Mouse (Mus musculus) retina, postnatal 7 days (tissue): ENCODE measurements around the gene Kif5a.

ENCODE experiments used
- DNase-seq: peaks from one replicate; pipeline ENCODE4 v3.0.0-alpha.2; 2012; ENCODE audit warnings: low read depth, low spot score

Kif5a gene

GRCm38 (mm10) chr10:127217177-127217576 is 46.0 kb downstream of the Kif5a start:
- DNase-seq: no peak

GRCm38 (mm10) chr10:127216456-127216855 is 46.7 kb downstream of the Kif5a start:
- DNase-seq: no peak

GRCm38 (mm10) chr10:127214422-127214803 is 48.7 kb downstream of the Kif5a start:
- DNase-seq: no peak

DNA sequence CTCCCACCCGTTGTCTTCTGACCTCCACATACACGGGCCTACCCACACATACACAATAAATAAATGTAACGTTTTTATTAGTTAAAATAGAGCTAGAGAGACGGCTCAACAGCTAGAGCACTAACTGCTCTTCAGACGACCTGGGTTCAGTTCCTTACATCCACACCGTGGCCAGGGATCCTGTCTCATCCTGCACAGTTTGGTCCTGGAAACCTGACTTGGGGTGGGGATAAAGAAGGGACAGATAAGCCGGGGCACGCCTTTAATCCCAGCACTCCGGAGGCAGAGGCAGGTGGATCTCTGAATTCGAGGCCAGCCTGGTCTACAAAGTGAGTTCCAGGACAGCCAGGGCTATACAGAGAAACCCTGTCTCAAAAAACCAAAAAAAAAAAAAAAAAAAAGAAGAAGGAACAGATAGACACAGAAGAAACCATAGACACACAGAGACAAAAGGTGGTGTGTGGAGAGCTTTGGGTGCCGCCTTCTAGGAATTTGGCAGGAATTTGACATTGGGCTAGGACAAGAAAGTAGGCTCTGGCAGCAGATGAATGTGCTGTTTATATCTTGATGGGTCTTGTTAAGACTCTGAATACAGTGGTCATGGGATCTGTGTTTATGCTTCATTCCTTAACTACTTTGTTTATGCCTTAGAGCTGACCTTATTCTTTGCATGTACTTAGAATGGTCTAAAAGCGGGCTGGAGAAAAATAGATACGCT is 49.3 kb downstream of the Kif5a start:
- DNase-seq: no peak

GRCm38 (mm10) chr10:127213272-127213671 is 49.9 kb downstream of the Kif5a start:
- no peak for DNase-seq

- peak; percentile 74 for DNase-seq
Measured at GRCm38 (mm10) chr10:127211414-127211854, 51.7 kb downstream of the Kif5a start, which contains the start of gene Pip4k2c. Gene Pip4k2c (minus strand): TSS chr10:127211585.

DNA sequence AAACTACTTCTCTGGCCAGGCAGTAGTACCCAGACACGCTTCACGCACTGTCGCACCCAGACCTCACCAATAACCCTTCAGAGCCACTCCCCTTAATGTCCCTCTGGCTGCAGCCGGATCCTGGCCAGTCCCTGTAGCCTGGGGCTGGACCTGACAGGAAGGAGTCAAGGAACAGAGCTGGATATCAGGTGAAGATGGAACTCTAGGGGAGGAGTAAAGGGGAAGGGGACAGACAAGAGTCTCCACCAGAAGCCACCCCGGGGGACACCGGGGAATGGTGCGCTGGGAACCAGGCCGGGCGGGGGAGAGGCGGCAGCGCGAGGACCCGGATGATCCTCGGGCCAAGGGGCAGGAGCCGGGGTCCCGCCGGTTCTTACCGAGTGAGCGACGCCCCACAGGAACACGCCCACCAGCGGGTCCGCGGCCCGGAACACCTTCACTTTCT is 52.2 kb downstream of the Kif5a start:
- DNase-seq: no peak

DNA sequence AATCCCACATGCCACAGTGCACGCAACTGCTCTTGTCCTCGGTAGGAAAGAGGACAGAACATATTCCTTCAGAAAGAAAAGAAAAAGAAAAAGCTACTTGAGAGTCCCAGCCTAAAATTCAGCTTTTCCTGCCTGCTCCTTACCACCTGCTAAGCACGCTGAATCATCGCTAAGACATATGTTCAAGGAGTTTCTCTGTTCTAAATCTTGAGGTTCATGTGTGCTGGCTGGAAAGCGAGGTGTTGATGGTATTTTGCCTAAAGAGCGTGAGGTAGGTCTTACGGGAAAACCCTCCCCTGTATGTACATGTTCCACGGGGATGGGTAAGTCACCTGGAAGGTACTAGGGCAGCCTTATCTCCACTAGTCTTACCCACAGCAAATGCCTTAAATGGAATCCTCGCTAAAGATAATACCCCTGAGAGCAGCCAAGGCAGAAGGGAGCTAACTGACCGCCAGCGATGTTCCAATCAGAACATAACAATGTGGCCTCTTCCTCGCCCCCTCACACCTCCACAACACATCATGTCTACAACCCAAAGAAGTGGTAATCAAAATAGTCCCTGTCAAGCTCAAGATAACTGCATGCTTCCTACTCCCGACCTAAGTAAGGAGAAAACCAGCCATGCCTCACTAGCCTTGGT is 53.1 kb downstream of the Kif5a start:
- no peak for DNase-seq

GRCm38 (mm10) chr10:127208921-127209320 is 54.2 kb downstream of the Kif5a start:
- DNase-seq: no peak

DNA sequence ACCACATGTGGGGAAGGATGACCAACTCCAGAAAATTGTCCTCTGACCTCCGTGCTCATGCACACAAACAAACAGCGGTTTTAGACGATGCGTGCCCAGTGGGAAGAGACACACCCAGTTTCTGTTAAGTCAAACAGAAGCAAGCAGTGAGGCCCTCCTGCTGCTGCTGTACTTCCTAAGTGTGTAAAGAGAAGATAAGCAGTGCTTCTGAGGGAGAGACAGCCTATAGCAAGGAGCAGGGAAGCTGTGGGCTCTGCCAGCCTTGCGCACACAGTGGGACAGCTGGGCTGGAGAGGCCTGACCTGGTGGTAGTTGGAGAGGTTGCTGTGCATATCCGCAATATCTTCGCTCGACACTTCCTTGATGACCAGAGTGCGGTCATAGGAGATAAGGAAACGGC is 57.8 kb downstream of the Kif5a start:
- DNase-seq: no peak

- no peak for DNase-seq
Measured at GRCm38 (mm10) chr10:127204589-127204988, 58.6 kb downstream of the Kif5a start.

DNA sequence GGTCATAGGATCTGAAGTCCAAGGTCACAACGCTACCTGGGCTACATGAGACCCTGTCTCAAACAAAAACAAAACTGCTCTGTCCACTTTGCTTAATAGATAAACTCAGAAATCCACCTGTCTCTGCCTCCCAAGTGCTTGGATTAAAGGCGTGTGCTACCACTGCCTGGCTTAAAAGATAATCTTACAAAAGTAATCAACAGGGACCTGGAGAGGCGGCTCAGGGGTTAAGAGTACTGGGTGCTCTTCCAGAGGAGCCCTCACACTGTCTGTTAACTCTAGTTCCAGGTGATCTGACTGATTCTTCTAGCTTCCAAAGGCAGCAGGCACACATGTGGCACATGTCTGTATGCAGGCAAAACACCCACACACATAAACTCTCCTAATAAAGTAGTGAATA is 60.0 kb downstream of the Kif5a start:
- no peak for DNase-seq

GRCm38 (mm10) chr10:127200279-127200678 is 62.9 kb downstream of the Kif5a start:
- DNase-seq: no peak

DNA sequence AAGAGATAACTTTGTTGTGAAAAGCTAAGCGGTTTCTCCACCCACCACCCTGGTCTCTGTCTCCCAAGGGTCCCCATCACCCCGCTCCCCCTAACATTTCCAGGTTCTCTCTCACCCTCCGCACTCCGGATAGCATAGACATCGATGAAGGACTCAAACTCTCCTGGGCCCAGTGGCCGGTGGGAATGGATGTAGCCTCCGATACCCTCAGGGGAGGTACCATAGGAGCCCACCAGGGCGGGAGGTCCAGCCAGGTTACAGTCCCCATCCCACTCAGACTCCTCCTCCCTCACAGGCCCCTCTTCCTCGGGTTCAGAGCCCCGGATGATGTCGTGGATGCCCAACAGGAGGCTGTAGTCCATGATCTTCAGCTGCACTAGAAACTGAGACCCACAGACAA is 63.7 kb downstream of the Kif5a start:
- no peak for DNase-seq

GRCm38 (mm10) chr10:127199068-127199467 is 64.1 kb downstream of the Kif5a start:
- DNase-seq: no peak

DNA sequence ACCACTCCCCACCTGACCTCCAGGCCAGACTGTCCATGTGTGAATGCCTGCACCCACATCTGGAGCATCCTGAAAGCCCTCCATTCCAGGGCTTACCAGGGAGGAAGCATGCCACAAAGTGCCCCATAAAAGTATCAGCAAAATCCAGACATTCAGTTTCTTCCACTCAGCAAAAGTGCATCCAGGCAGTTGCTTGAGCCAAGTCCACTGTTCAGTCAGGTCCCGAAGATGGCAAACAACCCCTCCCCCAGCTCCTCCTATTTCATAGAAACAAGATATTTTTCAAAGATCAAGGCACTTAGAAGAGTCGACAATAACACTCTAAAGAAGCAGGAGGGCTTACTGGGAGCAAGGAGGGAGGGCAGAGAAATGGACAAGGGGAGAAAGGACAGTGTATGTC is 64.7 kb downstream of the Kif5a start:
- DNase-seq: no peak

GRCm38 (mm10) chr10:127197505-127198110 is 65.5 kb downstream of the Kif5a start:
- no peak for DNase-seq

DNA sequence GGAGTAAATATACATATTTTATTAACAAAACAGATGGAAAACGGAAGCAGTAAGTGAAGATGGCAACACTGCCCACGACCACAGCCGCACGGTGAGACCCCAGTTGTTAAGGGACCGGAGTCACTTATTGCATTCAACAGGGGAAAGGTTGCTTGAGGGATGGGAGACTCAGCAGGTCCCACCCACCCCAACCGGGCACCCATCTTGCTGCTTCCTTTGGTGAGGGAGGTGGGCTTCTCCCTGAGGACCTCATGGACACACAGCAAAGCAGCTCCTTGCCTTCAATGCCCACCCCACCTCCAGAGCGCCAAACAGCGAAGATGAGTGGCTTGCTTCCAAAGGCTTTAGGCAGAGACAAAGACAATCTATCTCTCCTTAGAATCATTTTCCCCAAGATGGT is 66.0 kb downstream of the Kif5a start:
- no peak for DNase-seq

DNA sequence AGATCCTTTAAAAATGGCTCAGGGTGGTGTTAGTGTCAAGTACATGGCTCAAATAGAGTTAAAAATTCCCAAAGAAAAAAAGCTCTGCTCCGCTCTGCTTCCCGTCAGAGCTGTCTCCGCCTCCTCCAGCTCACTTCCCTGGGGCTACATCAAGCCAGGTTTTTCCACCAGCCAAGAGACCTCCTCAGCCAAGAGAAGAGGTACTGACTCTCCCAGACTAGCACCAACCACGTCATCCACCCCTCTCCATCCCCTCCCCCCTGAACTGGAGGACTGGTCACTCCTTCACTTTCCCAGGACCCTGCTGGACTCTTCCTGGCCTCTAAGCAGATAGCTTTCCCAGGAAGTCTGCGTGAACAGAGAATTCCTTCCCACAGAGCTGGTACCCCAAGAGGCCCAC is 66.8 kb downstream of the Kif5a start:
- DNase-seq: no peak

- no peak for DNase-seq
Measured at GRCm38 (mm10) chr10:127195328-127196129, 67.6 kb downstream of the Kif5a start, which contains the start of gene Dtx3. Gene Dtx3 (minus strand): TSS chr10:127195728.

DNA sequence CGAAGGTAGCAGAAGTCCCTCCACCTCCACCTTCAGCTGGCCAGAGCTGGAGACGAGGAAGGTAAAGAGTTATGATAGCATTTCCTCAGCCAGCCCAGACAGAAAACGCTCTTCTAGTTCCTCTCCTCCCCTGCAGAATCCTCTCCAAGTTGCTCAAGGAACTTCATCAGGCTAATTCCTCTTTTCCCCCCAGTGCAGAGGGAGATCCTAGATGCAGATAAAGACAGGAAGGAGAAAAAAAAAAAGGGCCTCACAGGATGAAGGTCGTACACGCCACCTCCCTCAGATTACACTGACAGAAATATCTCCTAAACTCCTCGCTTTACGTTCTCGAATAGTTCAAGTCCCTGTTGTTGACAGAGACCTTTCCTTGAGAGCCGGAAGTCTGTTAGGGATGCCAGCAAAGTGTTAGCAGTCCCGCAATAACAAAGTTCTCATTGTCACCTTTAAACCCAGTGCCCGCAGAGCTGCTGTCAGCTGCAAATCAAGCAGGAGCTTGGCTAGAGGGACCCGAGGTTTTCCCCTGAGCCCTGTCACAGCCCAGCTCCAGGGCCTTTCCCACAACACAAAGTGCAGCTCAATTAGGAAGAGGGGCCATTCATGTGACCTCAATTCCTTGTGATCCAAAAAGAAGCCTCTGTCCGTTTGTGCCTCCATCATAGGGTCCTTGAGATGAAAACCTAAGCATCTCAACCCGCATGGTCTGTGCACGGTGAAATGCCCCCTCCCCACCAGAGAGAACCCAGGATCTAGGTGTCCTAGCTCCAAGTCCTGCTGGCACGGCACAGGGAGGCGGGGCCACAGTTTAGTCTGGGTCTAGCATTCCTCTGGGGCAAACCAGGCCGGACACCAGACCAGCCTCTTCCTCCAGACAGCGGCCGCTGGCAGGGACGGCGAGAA is 68.5 kb downstream of the Kif5a start:
- DNase-seq: no peak
